Mouse (Mus musculus) lung, postnatal 0 days (tissue): ENCODE data around the gene Ubtf. TPM values are rescaled to one million over a fixed set of nuclear protein-coding genes. Genes with fewer than 3 reads are reported as not detected.
"Not testable (repeated sequence)": the region's sequence is repeated elsewhere in the genome, so short reads cannot be mapped to it uniquely, and the experiment has no call there.

Source experiments
- ATAC-seq: fragments of 200-750 bp; cut with Nextera tagmentation; 2 replicates; pipeline ENCODE4 v1.8.0; 2017; ENCODE audit warnings: moderate library complexity
- DNase-seq: peaks from one replicate; pipeline ENCODE4 v3.0.0-alpha.2; 2016; ENCODE audit warnings: low spot score
- H3K27ac ChIP-seq: fragments of 300-500 bp; sonication (generic); 2 replicates; pipeline ENCODE4 v1.5.1; 2014; ENCODE audit warnings: antibody characterized with exemption, mild to moderate bottlenecking, low read length, mixed read lengths
- H3K27me3 ChIP-seq: fragments of 300-500 bp; sonication (generic); replicated peaks from 2 replicates; pipeline ENCODE4 v1.6.1; 2014; ENCODE audit warnings: low read length, mixed read lengths; ENCODE audit not compliant: insufficient read depth
- H3K36me3 ChIP-seq: fragments of 300-500 bp; sonication (generic); 2 replicates; pipeline ENCODE4 v1.6.1; 2014; ENCODE audit warnings: low read length, mixed read lengths; ENCODE audit not compliant: insufficient read depth
- H3K4me1 ChIP-seq: fragments of 300-500 bp; sonication (generic); 2 replicates; pipeline ENCODE4 v1.6.1; 2014; ENCODE audit warnings: antibody characterized with exemption, low read depth, low read length, mixed read lengths; ENCODE audit not compliant: insufficient read depth
- H3K4me2 ChIP-seq: fragments of 300-500 bp; sonication (generic); replicated peaks from 2 replicates; pipeline ENCODE4 v1.6.1; 2014; ENCODE audit warnings: low read depth, mild to moderate bottlenecking, low read length, moderate library complexity, mixed read lengths
- H3K4me3 ChIP-seq: fragments of 300-500 bp; sonication (generic); 2 replicates; pipeline ENCODE4 v1.5.1; 2014; ENCODE audit warnings: low read depth, low read length
- H3K9ac ChIP-seq: fragments of 300-500 bp; sonication (generic); replicated peaks from 2 replicates; pipeline ENCODE4 v1.6.1; 2014; ENCODE audit warnings: low read depth, mild to moderate bottlenecking
- H3K9me3 ChIP-seq: fragments of 300-500 bp; sonication (generic); 2 replicates; pipeline ENCODE4 v1.6.1; 2016; ENCODE audit warnings: low read length, mixed read lengths
- CTCF ChIP-seq: IDR thresholded peaks from 2 replicates; pipeline ENCODE4 v1.5.1; 2016; ENCODE audit warnings: antibody characterized with exemption, mild to moderate bottlenecking
- EP300 ChIP-seq: IDR thresholded peaks from 2 replicates; pipeline ENCODE4 v1.6.1; 2016; ENCODE audit warnings: antibody characterized with exemption, mild to moderate bottlenecking, control low read depth
- WGBS: fragments of 180-500 bp; shearing (Covaris S2); extraction: QIAGEN DNeasy Blood & Tissue Kit; methylation state at CpG from one replicate; pipeline ENCODE4 v1.1.7; 2014; 5-methylcytosine and 5-hydroxymethylcytosine counted together
- polyA plus RNA-seq: library from polyadenylated mRNA; unstranded; fragments of >200 nt; fragmentation: Nextera tagmentation; extraction: Ambion mirVana; gene quantifications from 2 replicates; pipeline ENCODE4 v1.2.1, GENCODE M21; 2015

The Ubtf gene
- 53.7 and 60.9 TPM in 2 replicates for polyA plus RNA-seq

DNA sequence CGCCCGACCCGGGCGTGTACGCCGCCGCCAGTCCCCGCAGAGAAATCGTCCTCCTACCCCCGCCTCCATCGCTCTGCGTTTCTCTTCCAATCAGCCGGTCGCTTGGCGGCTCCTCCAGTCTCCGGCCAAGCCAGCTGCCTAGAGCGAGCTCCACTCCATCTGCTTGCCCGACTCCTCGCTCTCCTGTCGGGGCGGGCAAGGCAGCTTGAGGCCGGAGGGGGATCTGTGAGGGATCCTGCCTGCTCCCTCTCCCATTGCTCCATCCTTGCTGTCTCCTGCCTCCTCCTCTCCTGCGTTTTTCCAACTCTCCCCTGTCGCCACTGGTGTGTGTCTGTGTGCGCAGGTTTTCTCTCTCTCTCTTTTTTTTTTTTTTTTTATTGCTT, at the start of gene Ubtf:
Gene Ubtf (minus strand): TSS at position 333 of the 383 bp plus-strand sequence.
- peak within 1 kb of the TSS; percentile 98 for H3K9ac ChIP-seq
- WGBS, result 0% methylated on average over 25 of the region's 25 CpGs
- peak within 1 kb of the TSS; percentile 99 for H3K27ac ChIP-seq
- DNase-seq (peak; percentile 92), ATAC-seq (peak; percentile 5)
- peak within 1 kb of the TSS; percentile 99 for H3K4me3 ChIP-seq
- peak within 1 kb of the TSS; percentile 69 for H3K4me2 ChIP-seq
- H3K27me3 ChIP-seq, result no peaks in the 10 kb centered on the region
- H3K9me3 ChIP-seq, result no peaks in the 10 kb centered on the region
- H3K36me3 ChIP-seq, result 0 out of 2 replicates have a peak, but pooled peaks cover under 1% of the 10 kb centered on the region
- H3K4me1 ChIP-seq, result peaks cover 3% of the 10 kb centered on the region; the same call in 1 of the 2 replicates
- TF ChIP-seq CTCF (0 out of 2 replicates have a peak, but pooled peaks have one; percentile 2), EP300 (no peak)

- H3K27ac ChIP-seq, result no peak overlapping the region
- TF ChIP-seq EP300 (no peak), CTCF (no peak)
- H3K9ac ChIP-seq, result no peak overlapping the region
- DNase-seq (no peak), ATAC-seq (no peak)
- H3K36me3 ChIP-seq, result no peaks in the 10 kb centered on the region
- no peaks in the 10 kb centered on the region for H3K27me3 ChIP-seq
- no peaks in the 10 kb centered on the region for H3K4me1 ChIP-seq
- 66% methylated on average over 4 of the region's 4 CpGs for WGBS
- no peaks in the 10 kb centered on the region for H3K9me3 ChIP-seq
- no peak overlapping the region for H3K4me2 ChIP-seq
- H3K4me3 ChIP-seq, result no peak overlapping the region
Observed at GRCm38 (mm10) chr11:102369263-102369662, 49.7 kb upstream of the Ubtf start.

GRCm38 (mm10) chr11:102368347-102368746, 48.8 kb upstream of the Ubtf start:
- DNase-seq, result no peak
- TF ChIP-seq CTCF, result no peak
- no peak for TF ChIP-seq EP300
- Histone ChIP-seq H3K9me3 (no peaks in the 10 kb centered on the region), H3K9ac (no peak overlapping the region), H3K27me3 (no peaks in the 10 kb centered on the region), H3K36me3 (no peaks in the 10 kb centered on the region), H3K4me2 (no peak overlapping the region), H3K4me1 (no peaks in the 10 kb centered on the region), H3K27ac (no peak overlapping the region), H3K4me3 (no peak overlapping the region)
- ATAC-seq, result no peak
- WGBS, result 78% methylated on average over 5 of the region's 5 CpGs

DNA sequence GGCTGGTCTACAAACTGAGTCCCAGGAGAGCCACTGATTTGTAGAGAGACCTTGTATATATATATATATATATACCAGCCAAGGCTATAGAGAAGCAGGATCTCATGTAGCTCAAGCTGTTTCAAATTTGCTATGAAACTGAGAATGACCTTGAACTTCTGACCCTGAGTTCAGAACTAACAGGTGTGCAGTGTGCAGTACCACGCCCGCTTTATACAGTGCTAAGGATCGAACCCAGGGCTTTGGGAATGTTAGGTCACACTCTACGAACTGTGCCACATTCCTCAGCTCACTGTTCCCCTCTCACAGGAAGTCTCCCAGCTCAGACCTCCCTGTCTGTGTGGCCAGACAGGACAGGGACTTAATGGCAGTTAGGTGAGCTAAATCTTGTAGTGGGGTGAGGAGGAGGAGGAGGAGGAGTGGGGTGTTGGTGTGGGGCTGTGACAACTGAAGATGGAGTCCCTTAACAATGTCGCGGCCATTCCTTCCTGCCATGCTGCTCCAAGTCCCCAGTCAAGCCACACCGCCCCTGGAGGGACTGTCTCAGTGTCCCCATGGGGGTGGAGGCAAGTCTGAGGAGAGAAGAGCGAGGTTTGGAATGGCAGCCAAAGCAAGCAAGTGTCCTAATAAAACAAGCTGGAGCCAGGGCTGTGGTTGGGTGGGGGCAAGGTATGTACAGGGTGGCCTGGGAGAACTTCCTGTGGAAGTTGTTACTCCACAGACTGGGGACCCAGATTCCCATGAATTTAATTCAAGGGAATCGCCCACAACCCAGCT, 48.1 kb upstream of the Ubtf start:
- H3K4me1 ChIP-seq, result no peaks in the 10 kb centered on the region
- H3K4me3 ChIP-seq, result no peak overlapping the region
- H3K9ac ChIP-seq, result no peak overlapping the region
- H3K36me3 ChIP-seq, result no peaks in the 10 kb centered on the region
- 64% methylated on average over 9 of the region's 9 CpGs for WGBS
- no peak overlapping the region for H3K27ac ChIP-seq
- DNase-seq (no peak), ATAC-seq (no peak)
- no peaks in the 10 kb centered on the region for H3K9me3 ChIP-seq
- no peak for TF ChIP-seq EP300
- TF ChIP-seq CTCF, result no peak
- H3K4me2 ChIP-seq, result no peak overlapping the region
- no peaks in the 10 kb centered on the region for H3K27me3 ChIP-seq

- 82% methylated on average over 8 of the region's 8 CpGs for WGBS
- not testable (repeated sequence) for H3K4me1 ChIP-seq, H3K9me3 ChIP-seq, H3K36me3 ChIP-seq, H3K27ac ChIP-seq, H3K4me3 ChIP-seq, H3K9ac ChIP-seq, H3K4me2 ChIP-seq, H3K27me3 ChIP-seq, ATAC-seq, DNase-seq
Observed at GRCm38 (mm10) chr11:102366103-102366502, 46.6 kb upstream of the Ubtf start, which contains the start of gene Slc4a1. Gene Slc4a1 (minus strand): TSS chr11:102366203.

GRCm38 (mm10) chr11:102365699-102366098, 46.2 kb upstream of the Ubtf start:
- WGBS, result 42% methylated on average over 4 of the region's 4 CpGs
- no peak overlapping the region for H3K4me2 ChIP-seq
- H3K9ac ChIP-seq, result no peak overlapping the region
- no peaks in the 10 kb centered on the region for H3K9me3 ChIP-seq
- H3K27me3 ChIP-seq, result no peaks in the 10 kb centered on the region
- H3K27ac ChIP-seq, result no peak overlapping the region
- no peak for ATAC-seq
- H3K36me3 ChIP-seq, result no peaks in the 10 kb centered on the region
- H3K4me1 ChIP-seq, result no peaks in the 10 kb centered on the region
- H3K4me3 ChIP-seq, result no peak overlapping the region
- TF ChIP-seq CTCF, result no peak
- no peak for TF ChIP-seq EP300
- DNase-seq, result no peak
